Mouse (Mus musculus): Measurements from ENCODE around the gene Otp.

The Otp gene

DNA sequence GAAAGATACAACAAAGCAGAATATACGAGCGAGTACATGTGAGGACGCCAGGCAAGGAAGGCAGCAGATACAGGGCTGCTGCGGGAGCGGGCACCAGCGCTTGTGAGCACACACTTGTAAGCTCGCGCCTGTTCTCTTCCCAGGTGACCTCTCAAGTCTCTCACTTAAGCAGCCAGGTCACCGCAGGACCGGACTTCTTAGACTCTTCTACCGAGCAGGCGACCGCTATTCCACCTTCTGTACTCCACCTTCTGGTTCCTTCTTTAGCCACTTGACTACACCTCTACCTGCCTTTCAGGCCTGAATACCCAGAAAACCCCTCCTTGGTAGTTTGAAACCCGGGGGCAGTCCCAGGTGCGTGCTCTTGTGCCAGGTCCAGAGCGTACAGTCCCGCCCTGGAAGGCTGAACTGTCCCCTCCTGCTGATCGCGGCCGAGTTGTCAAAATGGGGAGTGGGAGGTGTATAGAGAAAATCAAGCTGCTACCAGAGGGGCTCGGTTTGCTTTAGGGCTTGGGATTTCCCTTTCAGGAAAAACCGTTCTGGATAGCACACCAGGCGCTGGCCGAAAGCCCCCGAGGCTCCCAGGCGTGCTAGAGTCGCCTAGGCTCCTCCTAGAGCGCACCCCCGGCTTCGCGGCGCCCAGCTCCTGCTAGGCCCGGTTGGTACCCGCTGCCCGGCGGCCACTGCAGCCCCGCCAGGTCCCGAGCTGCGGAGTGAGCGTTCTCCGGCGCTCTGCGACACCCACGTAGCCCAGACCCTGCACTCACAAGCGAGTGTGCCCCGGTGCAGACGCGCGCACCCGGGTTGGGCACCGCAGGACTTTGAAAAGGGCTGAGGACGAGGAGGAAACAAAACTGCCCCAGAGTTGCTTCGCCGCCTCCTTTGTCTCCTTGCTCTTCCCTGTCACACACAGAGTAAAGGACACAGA lies 2.0 kb upstream of the Otp start:
- no peak for DNase-seq (ENCODE audit: extremely low read depth, insufficient read length, low spot score)

DNA sequence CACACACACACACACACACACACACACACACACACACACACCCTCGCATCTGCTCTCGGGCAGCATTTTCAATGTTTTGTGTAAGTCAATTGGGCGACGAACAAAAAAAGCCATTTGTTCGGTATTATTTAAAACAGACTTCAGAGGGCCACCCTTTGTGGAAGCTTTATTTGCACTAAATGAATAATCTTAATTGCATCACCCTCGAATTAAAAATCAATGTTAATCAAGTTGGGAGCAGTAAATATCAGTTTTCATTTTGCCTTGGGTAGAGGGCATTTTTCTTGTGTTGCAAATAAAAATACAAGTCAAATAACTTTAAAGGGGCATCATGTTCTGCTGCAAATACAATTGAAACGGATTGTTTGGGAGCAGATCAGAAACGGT lies 1.4 kb upstream of the Otp start:
- DNase-seq (ENCODE audit: extremely low read depth, insufficient read length, low spot score): no peak

DNA sequence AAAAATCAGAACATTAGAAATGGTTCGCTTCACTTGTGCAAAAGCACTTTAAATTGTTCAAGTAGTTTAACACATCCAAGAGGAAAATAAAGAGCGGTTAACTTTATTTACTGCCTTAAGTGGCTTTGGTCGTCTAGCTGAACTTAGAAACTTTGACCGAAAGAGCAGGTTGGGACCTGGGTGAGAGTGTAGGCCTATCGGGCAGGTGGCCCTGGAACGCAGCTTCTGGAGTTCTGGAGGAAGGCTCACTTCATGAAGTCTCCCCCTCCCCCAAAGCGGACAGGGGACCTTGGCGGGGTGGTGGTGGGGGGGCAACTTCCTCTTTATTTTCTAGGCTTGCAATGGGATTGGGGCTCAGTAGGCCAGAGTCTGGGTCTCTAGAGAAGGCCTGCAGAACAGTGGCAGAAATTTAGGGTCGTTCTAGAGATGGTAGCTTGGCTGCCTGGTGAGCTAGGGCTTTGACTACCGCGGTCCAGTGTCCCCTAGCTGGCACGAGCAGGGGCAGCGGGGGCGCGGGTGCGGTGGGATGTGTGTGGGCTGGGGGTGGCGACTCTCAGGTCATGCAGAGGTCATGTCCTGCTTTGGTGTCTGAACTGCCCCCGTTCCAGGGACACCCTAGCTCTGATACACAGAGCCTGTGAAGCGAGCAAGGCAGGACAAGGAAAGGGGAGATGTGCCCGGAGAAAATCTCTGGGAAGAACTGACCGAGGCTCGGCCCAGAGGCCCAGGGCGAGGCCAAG lies 576 bp upstream of the Otp start:
- no peak for DNase-seq (ENCODE audit: extremely low read depth, insufficient read length, low spot score)

DNA sequence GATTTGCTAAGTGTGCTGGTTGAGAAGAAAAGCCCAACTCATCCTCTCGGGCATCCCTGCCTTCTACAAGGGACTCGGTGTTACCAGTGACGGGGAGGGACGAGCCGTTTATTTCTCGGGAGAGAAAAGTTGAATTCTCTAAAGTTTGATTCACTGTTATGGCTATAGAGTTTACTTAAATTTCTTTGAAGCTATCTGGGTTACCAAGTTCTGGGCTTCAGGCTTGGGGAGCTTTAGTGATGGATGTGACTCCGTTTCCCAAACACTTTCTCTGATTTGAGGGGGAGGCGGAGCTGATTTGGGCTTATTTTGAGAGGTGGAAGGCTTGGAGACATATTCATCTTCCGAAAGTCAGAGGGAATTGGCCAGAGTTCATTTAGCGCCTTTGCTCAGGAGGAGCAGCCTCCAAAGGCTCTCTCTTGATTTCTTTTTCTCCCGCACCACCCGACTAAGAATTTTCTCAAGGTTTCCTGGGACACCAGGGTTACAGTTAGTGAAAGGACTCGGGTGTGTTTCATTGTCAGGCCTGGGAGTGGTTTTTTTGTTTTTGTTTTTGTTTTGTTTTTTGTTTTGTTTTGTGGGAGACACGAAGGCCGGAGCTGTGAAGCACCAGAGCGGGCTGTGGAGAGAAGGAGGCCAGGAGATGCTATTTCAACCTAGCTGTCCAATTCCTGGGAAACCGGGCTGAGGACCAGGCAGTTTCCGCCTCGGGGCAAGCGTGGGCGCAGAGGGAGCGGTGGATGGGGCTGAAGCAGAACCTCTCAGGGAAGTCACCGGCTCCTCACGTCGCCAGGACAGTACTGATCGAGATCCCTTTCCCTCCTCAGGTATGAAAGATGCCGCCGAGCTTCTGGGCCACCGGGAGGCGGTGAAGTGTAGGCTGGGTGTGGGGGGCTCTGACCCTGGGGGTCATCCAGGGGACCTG lies 1.1 kb downstream of the Otp start:
- DNase-seq (ENCODE audit: extremely low read depth, insufficient read length, low spot score): no peak

DNA sequence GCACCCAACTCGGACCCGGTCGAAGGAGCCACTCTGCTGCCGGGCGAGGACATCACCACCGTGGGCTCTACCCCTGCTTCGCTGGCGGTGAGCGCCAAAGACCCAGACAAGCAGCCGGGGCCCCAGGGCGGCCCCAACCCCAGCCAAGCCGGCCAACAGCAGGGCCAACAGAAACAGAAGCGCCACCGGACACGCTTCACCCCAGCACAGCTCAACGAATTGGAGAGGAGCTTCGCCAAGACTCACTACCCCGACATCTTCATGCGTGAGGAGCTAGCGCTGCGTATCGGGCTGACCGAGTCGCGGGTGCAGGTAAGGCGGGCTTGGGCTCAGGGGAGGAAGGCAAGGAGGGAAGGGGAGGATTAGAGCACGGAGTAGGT lies 1.8 kb downstream of the Otp start:
- DNase-seq (ENCODE audit: extremely low read depth, insufficient read length, low spot score): no peak

DNA sequence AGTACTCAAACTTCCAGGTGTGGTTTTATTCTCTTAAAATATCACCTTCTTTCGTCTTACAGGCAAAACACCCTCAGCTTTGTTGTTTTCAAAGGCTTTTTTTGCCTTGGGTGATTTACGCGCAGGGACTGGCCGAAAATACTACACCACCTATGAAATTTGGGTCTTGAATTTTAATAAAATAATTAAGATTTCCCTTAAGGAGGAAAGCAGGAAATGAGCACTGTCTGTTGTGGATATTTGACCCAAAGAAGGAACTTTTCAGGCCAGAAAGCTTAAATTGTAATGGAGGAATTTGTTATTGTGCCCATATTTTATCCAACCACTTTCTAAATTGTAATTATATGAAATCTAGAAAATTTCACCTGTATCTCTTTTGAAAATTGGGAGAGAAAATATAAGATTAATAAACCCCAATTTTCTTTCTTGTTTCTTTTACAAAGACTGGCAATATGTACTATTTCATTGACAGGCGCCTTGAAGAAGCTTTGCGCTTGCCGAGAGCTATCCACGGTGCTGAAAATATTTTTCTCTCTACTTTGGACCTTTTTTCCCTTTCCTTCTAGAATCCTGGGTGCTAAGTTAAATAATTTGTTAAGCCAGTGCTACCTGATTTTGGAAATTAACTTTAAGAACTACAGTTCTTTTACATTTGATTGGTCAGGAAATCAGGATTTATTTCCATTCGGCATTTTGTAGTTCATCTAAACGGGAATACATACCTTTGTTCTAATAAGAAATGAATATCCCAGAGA lies 2.8 kb downstream of the Otp start:
- DNase-seq (ENCODE audit: extremely low read depth, insufficient read length, low spot score): no peak

DNA sequence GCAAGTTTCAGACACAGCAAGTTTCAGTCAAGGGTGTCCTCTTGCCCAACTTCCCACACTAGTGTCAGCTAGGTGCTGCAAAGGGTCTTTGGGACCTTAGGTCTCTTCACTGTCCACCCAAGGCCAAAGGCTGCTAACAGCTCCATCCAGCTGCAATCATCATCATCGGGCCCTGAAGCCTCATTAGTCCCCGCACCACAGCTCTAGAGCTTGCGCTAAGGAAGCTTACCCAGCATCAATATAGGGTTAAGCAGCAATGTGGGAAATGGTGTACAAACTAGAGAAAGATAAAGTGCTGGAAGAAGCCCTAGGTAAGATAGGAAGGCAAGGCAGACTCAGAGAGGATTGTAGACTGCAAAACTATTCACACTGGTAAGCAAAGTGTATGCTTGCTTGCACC lies 5.8 kb downstream of the Otp start:
- DNase-seq (ENCODE audit: extremely low read depth, insufficient read length, low spot score): no peak

DNA sequence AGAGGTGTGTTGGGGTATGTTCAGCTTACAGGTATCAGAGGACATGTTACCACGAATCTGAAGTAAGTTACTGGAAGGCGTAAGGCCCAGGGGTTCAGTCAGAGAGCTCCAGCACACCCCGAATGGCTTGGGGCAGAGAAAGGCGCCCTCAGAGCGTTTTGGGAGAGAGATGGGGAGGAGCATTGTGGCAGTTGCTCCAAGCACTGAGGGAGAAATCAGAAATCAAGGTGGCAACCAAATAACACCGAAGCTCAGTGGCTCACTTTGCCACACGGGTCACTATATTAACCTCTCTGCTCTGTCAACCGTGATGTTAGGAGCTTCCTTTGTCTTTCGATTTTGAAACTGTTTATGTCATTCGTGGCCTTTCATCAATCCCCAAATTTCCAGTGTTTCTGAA lies 6.8 kb downstream of the Otp start:
- no peak for DNase-seq (ENCODE audit: extremely low read depth, insufficient read length, low spot score)

DNA sequence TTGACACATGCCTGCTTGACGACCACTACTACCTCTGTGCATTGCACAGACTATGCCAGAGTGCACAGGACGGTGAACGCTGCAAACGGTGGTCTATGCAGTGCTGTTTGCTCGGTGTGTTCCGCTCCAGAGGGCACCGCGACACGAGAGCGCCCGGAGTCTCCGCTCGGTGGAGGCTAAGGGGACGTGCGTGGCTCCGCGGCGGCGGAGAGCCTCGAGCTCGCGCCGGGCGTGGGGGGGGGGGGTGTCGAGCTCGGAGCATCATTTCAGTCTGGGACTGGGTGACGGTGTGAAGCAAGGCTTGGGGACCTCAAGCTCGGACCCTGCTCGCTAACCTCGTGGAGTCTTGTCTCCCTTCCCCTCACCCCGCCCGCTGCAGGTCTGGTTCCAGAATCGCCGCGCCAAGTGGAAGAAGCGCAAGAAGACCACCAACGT lies 7.3 kb downstream of the Otp start:
- no peak for DNase-seq (ENCODE audit: extremely low read depth, insufficient read length, low spot score)

DNA sequence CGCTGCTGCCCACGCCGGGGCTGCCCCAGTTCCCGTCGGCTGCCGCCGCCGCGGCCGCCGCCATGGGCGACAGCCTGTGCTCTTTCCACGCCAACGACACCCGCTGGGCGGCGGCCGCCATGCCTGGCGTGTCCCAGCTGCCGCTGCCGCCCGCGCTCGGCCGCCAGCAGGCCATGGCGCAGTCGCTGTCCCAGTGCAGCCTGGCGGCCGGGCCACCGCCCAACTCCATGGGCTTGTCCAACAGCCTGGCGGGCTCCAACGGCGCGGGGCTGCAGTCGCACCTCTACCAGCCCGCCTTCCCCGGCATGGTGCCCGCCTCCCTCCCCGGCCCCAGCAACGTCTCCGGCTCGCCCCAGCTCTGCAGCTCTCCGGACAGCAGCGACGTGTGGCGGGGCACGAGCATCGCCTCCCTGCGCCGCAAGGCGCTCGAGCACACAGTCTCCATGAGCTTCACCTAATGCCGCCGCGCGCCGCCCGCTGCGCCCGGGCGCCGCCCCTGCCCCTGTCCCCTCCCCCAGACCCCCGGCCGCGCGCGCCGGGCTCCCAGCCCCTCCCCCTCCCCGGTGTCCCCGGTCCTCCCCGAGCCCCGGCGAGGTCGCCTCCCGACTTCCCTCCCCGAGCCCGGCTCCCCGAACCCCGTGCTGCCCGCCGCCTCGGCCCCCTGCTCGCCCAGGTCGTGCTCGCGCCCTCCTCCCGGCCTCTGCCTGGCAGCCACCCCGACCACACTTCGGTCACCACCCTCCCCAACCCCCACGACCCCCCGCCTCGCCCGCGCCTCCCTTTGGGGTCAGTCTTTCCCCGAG lies 8.0 kb downstream of the Otp start:
- DNase-seq (ENCODE audit: extremely low read depth, insufficient read length, low spot score): no peak

DNA sequence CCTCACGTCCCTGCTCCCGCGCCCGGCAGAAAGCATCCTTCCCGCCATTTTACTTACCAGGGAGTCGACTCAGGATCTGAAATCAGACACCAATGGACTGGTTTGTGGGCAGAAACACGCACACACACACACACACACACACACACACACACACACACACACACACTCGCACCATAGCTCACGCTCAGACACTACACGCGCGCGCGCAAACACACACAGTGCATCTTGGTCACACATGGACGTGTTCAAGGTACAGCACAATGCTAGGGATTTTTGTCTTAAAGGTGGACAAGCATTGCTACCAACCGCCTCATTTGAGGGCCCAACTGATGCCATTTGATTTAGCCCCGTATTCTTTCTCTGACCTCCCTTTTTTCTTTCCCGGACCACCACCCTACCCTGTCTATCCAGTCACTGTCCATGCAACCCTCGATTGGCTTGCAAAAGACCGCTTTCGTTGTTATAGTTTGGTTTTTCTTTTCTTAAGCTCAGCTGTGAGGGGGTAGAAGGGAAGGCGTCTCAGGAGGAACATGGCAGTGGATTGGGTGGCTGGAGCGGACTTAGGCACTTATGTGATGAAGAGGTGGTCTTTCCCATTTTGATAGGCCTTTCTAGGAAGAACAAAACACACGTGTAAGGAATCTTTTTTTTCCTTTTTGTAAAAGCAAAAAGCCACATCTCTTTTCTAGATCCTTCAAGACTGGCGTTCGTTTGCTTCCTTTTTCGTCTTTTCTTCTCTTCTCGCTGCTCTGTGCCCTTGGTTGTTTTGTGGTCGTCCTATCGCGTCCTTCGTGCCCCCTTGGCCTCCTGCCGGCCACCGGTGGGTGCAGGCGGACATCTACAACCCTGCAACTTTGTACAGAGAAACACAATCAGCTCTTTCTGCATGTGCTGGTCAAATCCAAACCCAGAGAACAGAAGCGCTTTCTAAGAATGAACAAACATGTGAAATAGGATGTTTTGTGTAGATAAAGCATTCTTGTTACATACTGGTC lies 8.9 kb downstream of the Otp start:
- DNase-seq (ENCODE audit: extremely low read depth, insufficient read length, low spot score): no peak

DNA sequence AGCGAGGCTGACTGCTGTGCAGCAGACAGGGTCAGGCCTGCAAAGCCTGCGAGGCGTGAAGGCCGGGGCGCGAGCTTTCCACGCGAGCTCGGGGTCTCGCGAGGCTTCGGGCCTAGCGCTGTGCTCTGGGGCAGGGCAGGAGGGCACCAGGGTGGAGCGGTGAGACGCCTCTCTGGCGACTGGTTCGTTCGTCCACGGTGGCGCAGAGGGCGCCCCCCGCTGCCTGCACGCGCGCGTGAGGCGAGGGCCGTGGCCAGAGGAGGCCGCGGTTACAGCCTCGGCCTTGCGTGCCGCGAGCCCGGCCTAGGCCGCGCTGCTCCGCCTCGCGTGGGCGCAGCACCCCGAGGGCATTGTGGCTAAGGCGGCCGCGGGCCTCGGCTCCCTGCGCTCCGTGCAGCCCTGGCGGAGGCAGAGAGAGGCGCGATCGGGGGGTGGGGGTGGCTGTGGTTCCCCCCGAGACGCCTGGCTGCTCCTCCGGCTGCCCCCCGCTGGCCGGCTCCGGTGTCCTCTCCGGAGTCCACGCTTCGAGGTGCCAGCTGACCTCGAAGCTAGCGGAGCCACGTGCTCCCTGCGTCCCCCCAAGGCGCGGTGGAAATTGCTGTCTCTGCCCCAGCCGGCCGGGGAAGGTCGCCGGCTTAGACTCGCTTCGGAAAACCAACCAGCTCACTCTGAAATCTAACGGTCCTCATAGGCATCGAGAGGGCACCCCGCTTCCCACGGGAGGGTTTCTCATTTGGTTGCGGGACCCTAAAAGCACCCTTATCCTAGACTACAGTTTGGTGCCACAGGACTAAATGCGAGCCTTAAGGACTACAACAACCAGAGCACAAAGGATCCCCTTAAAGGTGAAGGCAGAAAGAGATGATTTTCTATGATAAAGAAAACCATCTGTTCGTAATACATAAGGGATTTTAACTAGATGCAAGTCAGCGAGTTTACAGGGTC lies 10.2 kb downstream of the Otp start:
- DNase-seq (ENCODE audit: extremely low read depth, insufficient read length, low spot score): no peak

DNA sequence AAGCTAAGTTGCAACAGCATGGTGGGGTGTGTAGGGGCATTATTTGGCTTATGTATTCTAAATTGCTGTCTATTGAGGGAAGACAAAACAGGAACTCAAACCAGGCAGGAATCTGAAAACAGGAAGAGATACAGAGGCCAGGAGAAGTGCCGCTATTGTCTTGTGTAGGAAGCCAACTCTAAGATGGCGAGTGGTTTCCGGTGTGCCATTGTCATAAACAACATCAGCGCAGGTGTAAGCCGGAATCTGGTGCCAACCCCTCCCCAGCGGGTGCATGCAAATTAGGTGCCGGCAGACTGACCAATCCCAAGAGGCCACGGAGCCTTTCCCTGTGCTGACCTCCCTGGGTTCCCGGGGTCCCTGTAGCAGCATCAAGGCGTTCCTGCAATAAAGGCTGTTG lies 32.4 kb downstream of the Otp start:
- no peak for DNase-seq (ENCODE audit: extremely low read depth, insufficient read length, low spot score)

DNA sequence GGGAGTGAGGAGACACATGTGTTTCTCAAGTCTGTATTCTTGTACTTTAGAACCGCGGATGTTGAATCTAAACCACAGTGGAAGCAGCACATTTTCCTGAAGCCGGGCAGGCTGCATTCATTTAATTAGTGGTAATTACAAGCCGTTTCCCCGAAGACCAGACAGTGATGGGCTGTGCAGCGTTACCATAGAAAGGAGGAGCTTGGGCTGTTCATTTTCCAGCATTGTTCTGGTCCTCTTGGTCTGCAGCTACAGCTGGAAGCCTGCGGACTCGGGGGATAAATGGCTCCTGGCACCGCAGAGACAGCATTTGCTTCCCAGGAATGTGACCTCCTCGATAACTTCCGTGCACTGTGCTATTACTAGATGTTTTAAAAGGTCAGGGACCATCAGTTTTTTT lies 37.6 kb downstream of the Otp start:
- no peak for DNase-seq (ENCODE audit: extremely low read depth, insufficient read length, low spot score)

DNA sequence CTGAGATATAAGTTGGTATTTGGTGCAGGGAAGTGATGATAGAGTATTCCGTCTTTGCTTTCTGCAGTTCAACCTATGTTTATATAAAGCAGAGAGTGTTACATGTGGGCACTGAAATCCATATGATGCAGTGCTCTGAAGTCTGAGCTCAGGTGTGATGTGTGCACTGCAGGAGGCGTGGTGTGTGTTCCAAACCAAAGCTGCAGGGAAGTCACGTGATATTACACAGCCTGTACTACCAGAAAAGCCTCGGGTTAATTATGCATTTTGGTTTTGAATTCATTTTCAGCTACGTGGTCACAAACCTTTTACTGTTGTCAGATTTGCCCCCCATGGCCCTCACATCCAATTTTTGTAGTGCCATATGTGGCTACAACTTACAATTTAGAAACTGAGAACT lies 40.3 kb downstream of the Otp start:
- DNase-seq (ENCODE audit: extremely low read depth, insufficient read length, low spot score): no peak

DNA sequence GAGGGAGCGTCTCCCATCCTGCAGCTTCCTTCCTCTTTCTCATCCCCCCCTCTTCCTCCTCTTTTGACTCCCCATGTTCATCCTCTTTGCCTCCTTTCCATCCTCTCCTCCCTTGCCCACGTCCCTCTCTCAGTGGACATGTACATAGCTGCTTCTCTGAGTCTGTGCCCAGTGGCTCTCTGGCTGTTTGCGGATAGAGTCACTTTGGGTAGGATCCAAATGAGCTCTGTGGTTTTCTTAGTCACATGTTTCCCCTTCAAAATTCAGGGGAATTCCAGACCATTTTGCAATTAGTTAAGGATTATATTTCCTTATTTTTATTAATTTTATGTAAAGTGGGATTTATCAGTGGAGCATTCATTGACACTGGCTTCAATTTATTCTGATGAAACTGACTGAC lies 52.7 kb downstream of the Otp start:
- no peak for DNase-seq (ENCODE audit: extremely low read depth, insufficient read length, low spot score)

Measured in 3134 (cell line).